Mouse (Mus musculus) stomach, embryonic 14.5 days (tissue): ENCODE results near the gene Nob1. TPM values are rescaled to one million over a fixed set of nuclear protein-coding genes. Genes with fewer than 3 reads are reported as not detected.

ENCODE experiments used
- ATAC-seq: fragments of 200-750 bp; cut with Nextera tagmentation; 2 replicates; pipeline ENCODE4 v1.8.0; 2017; ENCODE audit warnings: low read depth, moderate TSS enrichment; ENCODE audit not compliant: insufficient number of reproducible peaks, insufficient read depth, low FRiP score
- H3K27ac ChIP-seq: fragments of 300-500 bp; sonication (generic); 2 replicates; pipeline ENCODE4 v1.5.1; 2014; ENCODE audit warnings: mild to moderate bottlenecking, low read length, moderate library complexity, mixed read lengths
- H3K27me3 ChIP-seq: fragments of 300-500 bp; sonication (generic); 2 replicates; pipeline ENCODE4 v1.6.1; 2014; ENCODE audit warnings: low read length, control low read depth, mixed read lengths; ENCODE audit not compliant: control insufficient read depth, insufficient read depth
- H3K36me3 ChIP-seq: fragments of 300-500 bp; sonication (generic); 2 replicates; pipeline ENCODE4 v1.6.1; 2014; ENCODE audit warnings: mild to moderate bottlenecking, control low read depth, low read length, moderate library complexity, mixed read lengths; ENCODE audit not compliant: control insufficient read depth, insufficient read depth
- H3K4me1 ChIP-seq: fragments of 300-500 bp; sonication (generic); 2 replicates; pipeline ENCODE4 v1.6.1; 2014; ENCODE audit warnings: low read length, control low read depth, mixed read lengths; ENCODE audit not compliant: control insufficient read depth, insufficient read depth
- H3K4me2 ChIP-seq: fragments of 300-500 bp; sonication (generic); replicated peaks from 2 replicates; pipeline ENCODE4 v1.6.1; 2014; ENCODE audit warnings: low read depth, low read length, control low read depth
- H3K4me3 ChIP-seq: fragments of 300-500 bp; sonication (generic); 2 replicates; pipeline ENCODE4 v1.5.1; 2014; ENCODE audit warnings: low read depth, low read length, control low read depth
- H3K9ac ChIP-seq: fragments of 300-500 bp; sonication (generic); replicated peaks from 2 replicates; pipeline ENCODE4 v1.6.1; 2014; ENCODE audit warnings: low read depth, mild to moderate bottlenecking, control low read depth, low read length, moderate library complexity, mixed read lengths
- H3K9me3 ChIP-seq: fragments of 300-500 bp; sonication (generic); 2 replicates; pipeline ENCODE4 v1.6.1; 2016; ENCODE audit warnings: low read depth, low read length, control low read depth; ENCODE audit not compliant: control insufficient read depth
- WGBS: fragments of 180-500 bp; shearing (Covaris S2); extraction: QIAGEN DNeasy Blood & Tissue Kit; methylation state at CpG from one replicate; pipeline ENCODE4 v1.1.7; 2014; 5-methylcytosine and 5-hydroxymethylcytosine counted together
- polyA plus RNA-seq: library from polyadenylated mRNA; unstranded; fragments of >200 nt; fragmentation: Nextera tagmentation; extraction: Ambion mirVana; gene quantifications from 2 replicates; pipeline ENCODE4 v1.2.1, GENCODE M21; 2014

Gene Nob1
- polyA plus RNA-seq, 1 experiment from 2014 or later, result 72.3 TPM

DNA sequence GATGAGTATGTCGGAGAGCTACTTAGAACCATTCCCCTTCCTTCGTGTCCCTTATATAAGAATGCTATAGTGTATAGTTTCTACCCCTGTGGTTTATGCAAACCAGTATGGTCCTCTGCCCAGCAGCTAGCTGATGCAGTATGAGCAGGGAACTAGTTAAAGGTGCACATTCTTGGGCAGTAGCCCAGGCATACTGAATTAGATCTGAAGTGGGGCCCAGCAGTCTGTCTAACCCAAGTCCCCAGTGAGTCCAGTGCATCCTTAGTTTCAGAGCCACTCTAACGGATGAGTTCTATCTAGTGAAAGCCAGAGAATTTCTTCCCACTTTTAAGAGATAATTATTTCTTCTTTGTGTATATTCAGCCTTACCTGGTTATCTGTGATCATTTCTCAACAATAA is 47.5 kb downstream of the Nob1 start:
- Histone ChIP-seq H3K9me3 (no peaks in the 10 kb centered on the region), H3K4me3 (no peak overlapping the region), H3K4me1 (no peaks in the 10 kb centered on the region), H3K4me2 (no peak overlapping the region), H3K36me3 (peaks cover 3% of the 10 kb centered on the region; the same call in 1 of the 2 replicates), H3K27me3 (no peaks in the 10 kb centered on the region), H3K9ac (no peak overlapping the region), H3K27ac (no peak overlapping the region)
- no peak for ATAC-seq
- WGBS, result 89% methylated on average over 3 of the region's 3 CpGs

DNA sequence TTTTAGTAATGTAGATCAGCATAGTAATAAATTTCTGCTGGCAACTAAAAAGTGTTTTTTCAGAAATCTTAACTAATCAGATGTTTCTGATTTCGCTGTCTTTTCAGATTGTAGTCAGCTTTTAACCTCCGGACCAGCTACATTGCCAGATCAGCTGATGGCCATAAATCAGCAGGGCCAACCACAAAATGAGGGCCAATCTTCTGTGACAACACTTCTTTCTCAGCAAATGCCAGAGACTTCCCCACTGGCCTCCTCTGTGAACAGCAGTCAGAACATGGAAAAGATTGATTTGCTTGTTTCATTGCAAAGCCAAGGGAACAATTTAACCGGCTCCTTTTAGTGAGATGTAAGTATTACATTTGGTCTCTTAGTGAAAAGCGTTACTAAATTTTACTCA is 54.5 kb downstream of the Nob1 start:
- 87% methylated on average over 4 of the region's 4 CpGs for WGBS
- H3K9me3 ChIP-seq, result no peaks in the 10 kb centered on the region
- H3K4me1 ChIP-seq, result no peaks in the 10 kb centered on the region
- no peak overlapping the region for H3K4me2 ChIP-seq
- H3K27me3 ChIP-seq, result no peaks in the 10 kb centered on the region
- ATAC-seq, result no peak
- peaks cover 45% of the 10 kb centered on the region for H3K36me3 ChIP-seq
- no peak overlapping the region for H3K27ac ChIP-seq
- no peak overlapping the region for H3K9ac ChIP-seq
- H3K4me3 ChIP-seq, result no peak overlapping the region

Other genes with a start within 250 kb of the Nob1 start
- gene Nfat5, start 131.6 kb downstream of the Nob1 start, polyA plus RNA-seq, result 19.0 and 20.7 TPM in 2 replicates
- 13.9 and 15.0 TPM in 2 replicates for gene Nqo1, start 21.8 kb downstream of the Nob1 start, polyA plus RNA-seq
- gene Wwp2, start 11.3 kb upstream of the Nob1 start, polyA plus RNA-seq, result 37.1 and 39.8 TPM in 2 replicates
- gene Psmd7, start 163.4 kb upstream of the Nob1 start, polyA plus RNA-seq, result 252 and 254 TPM in 2 replicates